Mouse (Mus musculus) mammary gland, adult 2 months (tissue): Measurements from ENCODE around the gene Arhgef19. TPM values are rescaled to one million over a fixed set of nuclear protein-coding genes. Genes with fewer than 3 reads are reported as not detected.

ENCODE experiments used
- polyA plus RNA-seq: library from polyadenylated mRNA; depleted of rRNA; stranded (reverse); fragments of >200 nt; gene quantifications from 2 replicates; pipeline ENCODE4 v1.2.3, GENCODE M21; 2012; ENCODE audit warnings: low replicate concordance; rRNA removed

The Arhgef19 gene
- polyA plus RNA-seq: 3.1 and 8.9 TPM in 2 replicates

GRCm38 (mm10) chr4:141239388-141240125 lies at the start of gene Arhgef19:
Gene Arhgef19, plus strand, starts transcription at chr4:141239499.

GRCm38 (mm10) chr4:141213770-141214336 lies 25.4 kb upstream of the Arhgef19 start, which contains the start of gene Rsg1:
Gene Rsg1, plus strand, starts transcription at chr4:141213956.

GRCm38 (mm10) chr4:141301116-141301553 lies 61.8 kb downstream of the Arhgef19 start, which contains the start of gene Epha2:
Gene Epha2, plus strand, starts transcription at chr4:141301240.

Other genes starting within 250 kb of the Arhgef19 start
- gene Mfap2, start 229.1 kb upstream of the Arhgef19 start, polyA plus RNA-seq: 169 and 198 TPM in 2 replicates
- gene Crocc, start 178.9 kb upstream of the Arhgef19 start, polyA plus RNA-seq: 6.2 and 11.2 TPM in 2 replicates
- 69.7 and 101 TPM in 2 replicates for gene Necap2, start 161.1 kb upstream of the Arhgef19 start, polyA plus RNA-seq
- not detected in 2 replicates for gene Spata21, start 151.2 kb upstream of the Arhgef19 start, polyA plus RNA-seq
- gene Szrd1, start 99.7 kb upstream of the Arhgef19 start, polyA plus RNA-seq: 34.3 and 57.3 TPM in 2 replicates
- 14.7 and 18.9 TPM in 2 replicates for gene Fbxo42, start 91.6 kb upstream of the Arhgef19 start, polyA plus RNA-seq
- 0.85 and 0.94 TPM in 2 replicates for gene Rsg1, start 25.5 kb upstream of the Arhgef19 start, polyA plus RNA-seq
- 9.6 and 9.7 TPM in 2 replicates for gene Epha2, start 61.7 kb downstream of the Arhgef19 start, polyA plus RNA-seq
- gene Fam131c, start 128.7 kb downstream of the Arhgef19 start, polyA plus RNA-seq: 0.59 and 1.3 TPM in 2 replicates
- 0.24 and 0.32 TPM in 2 replicates for gene Clcnka, start 159.2 kb downstream of the Arhgef19 start, polyA plus RNA-seq
- gene Clcnkb, start 176.5 kb downstream of the Arhgef19 start, polyA plus RNA-seq: 0.04 and 0.06 TPM in 2 replicates
- 0.33 and 26.9 TPM in 2 replicates for gene Hspb7, start 181.3 kb downstream of the Arhgef19 start, polyA plus RNA-seq
- 0.27 and 0.92 TPM in 2 replicates for gene Srarp, start 196.6 kb downstream of the Arhgef19 start, polyA plus RNA-seq
- 31.6 and 41.9 TPM in 2 replicates for gene Zbtb17, start 205.2 kb downstream of the Arhgef19 start, polyA plus RNA-seq